Mouse (Mus musculus) embryonic fibroblast, embryonic 13.5 days (primary cell): Measurements from ENCODE around the gene Csrp1.

ENCODE experiments used
- CTCF ChIP-seq: IDR thresholded peaks from 2 replicates; pipeline ENCODE4 v1.5.1; 2011; ENCODE audit warnings: mild to moderate bottlenecking, control low read depth, low read length, moderate library complexity, borderline replicate concordance; ENCODE audit not compliant: insufficient read depth
- POLR2A ChIP-seq: IDR thresholded peaks from 2 replicates; pipeline ENCODE4 v1.6.1; 2011; ENCODE audit warnings: low read depth, mild to moderate bottlenecking, control low read depth, low read length, moderate library complexity

GRCm38 (mm10) chr1:135719486-135719885 is 375 bp upstream of the Csrp1 start:
- TF ChIP-seq CTCF (peak; percentile 51; the same call in 1 of the 2 replicates), POLR2A (no peak)
